Mouse (Mus musculus) thymus, adult 18-20 months (tissue): ENCODE measurements around the gene Krtap3-3.
"Not testable (repeated sequence)": the region's sequence is repeated elsewhere in the genome, so short reads cannot be mapped to it uniquely, and the experiment has no call there.

ENCODE experiments used
- DNase-seq, 2 experiments: peaks; one replicate each; pipeline ENCODE4 v3.0.0; 2022; ENCODE audit warnings: mixed read lengths in 2 of 2

Krtap3-3 gene

DNA sequence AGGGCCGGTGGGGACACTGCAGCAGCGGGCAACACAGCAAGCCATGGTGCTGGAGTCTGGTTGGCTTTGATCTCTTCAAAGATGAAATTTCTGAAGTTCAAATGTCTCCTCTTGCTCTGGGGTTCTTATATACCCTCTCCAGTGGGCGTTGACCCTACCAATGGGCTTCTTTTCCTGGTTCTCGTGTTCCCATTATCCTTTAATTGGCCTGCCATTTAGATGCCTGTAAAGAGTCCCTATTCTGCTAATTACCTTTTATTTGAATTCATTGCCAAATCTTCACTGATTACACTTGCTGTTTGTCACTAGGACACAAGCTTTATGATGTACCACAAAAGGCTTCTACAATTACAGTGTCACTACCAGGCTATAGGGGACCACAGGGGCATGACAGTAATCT, at the start of gene Krtap3-3:
TSS of gene Krtap3-3 (minus strand) at position 101 of the 400 bp plus-strand sequence.
- DNase-seq = no peak

DNA sequence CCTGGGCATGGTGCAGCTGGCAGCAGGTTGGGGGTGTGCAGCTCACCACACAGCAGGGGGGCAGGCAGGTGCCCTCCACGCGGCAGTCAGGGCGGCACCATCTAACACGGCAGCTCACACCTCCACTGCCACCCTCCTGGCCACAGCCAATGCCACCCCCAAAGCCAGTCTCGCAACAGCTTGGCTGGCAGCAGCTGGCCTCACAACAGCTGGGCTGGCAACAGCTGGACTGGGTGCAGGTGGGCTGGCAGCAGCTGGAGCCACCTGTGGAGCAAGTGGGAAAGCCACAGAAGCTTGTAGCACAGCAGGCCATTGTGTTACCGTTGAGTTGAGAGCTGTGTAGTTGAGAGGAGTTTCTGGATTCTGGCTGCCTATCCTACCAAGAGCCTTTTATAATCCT, 47.1 kb upstream of the Krtap3-3 start, which contains the start of gene Krtap9-3:
TSS of gene Krtap9-3 (minus strand) at position 364 of the 400 bp plus-strand sequence.
- DNase-seq = not testable (repeated sequence)

DNA sequence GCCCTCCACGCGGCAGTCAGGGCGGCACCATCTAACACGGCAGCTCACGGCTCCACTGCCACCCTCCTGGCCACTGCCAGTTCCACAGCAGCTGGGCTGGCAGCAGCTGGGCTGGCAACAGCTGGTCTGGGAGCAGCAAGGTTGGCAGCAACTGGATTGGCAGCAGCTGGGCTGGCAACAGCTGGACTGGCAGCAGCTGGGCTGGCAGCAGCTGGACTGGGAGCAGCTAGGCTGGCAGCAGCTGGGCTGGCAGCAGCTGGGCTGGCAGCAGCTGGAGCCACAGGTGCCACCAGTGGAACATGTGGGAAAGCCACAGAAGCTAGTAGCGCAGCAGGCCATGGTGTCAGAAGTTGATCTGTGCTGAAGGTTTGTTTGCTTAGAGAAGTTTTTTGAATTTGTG, 40.3 kb upstream of the Krtap3-3 start, which contains the start of gene Krtap1-3:
TSS of gene Krtap1-3 (minus strand) at position 359 of the 400 bp plus-strand sequence.
- no peak for DNase-seq

DNA sequence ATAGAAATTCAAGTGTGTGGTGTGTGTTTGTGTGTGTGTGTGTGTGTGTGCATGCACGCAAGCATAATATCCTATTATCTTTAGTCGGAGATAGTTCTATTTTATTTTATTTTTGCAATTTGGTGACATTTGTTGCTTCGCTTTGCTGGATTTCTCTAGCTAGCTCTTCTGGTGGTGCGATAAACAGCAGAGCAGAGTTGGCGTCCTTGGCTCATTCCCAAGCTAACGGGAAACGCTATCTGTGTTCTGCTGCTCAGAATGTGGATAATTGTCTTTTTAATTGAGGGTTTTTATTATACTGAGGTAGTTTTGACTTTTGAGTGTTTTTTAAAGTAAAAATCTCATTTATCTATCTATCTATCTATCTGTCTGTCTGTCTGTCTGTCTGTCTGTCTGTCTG, 34.4 kb upstream of the Krtap3-3 start:
- DNase-seq = no peak

DNA sequence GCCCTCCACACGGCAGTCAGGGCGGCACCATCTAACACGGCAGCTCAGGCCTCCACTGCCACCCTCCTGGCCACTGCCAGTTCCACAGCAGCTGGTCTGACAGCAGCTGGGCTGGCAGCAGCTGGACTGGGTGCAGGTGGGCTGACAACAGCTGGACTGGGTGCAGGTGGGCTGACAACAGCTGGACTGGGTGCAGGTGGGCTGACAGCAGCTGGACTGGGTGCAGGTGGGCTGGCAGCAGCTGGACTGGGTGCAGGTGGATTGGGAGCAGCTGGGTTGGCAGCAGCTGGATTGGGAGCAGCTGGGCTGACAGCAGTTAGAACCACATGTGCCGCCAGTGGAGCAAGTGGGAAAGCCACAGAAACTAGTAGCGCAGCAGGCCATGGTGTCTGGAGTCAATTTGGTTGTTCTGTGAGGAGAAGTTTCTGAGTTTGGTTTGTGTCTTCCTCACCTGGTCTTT, 32.6 kb upstream of the Krtap3-3 start, which contains the start of gene Krtap1-4:
TSS of gene Krtap1-4 (minus strand) at position 410 of the 460 bp plus-strand sequence.
- no peak for DNase-seq

DNA sequence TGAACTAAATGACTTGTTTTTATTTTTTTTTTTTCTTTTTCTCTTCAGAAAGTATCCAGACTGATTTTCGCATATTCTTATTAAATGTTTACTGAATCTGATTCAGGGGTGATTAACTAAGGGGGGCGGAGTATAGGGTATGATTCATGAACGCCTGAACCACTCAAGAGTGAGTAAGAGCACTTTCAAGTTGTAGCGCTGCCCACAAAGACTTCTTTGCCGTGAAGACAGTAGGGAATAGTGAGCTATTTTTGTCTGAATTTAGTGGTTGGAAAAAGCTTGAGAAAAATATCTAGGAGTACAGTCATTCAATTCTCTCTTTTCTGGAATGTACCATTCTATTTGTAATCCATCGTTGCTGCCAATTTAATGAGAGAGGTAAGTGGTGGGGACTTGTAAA, 30.9 kb upstream of the Krtap3-3 start:
- DNase-seq = no peak

DNA sequence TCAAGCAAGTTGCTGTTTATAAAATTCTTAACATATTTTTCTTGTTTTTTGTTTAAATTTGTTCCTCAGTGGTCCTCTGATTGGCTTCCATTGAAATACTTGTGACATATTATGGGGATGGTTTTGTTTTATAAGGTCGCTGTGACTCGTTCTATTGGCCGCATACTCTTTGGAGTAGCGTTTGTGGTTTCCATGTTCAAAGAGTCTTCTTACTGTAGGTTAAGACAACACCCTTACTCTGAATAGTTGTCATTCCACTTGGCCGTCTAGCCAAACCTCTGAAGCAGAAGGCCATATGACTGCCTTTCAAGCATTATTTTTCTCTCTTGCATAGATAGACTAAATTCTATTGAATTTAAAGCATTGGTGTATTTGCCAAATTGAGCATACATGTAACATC, 30.4 kb upstream of the Krtap3-3 start:
- no peak for DNase-seq

DNA sequence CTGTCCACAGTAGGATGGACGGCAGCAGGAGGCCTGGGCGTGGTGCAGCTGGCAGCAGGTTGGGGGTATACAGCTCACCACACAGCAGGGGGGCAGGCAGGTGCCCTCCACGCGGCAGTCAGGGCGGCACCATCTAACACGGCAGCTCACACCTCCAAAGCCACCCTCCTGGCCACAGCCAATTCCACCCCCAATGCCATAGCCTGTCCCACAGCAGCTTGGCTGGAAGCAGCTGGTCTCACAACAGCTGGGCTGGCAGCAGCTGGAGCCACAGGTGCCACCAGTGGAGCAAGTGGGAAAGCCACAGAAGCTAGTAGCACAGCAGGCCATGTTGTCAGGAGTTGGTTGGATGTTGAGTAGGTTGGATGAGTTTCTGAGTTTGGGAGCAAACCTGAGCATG, 30.0 kb upstream of the Krtap3-3 start, which contains the start of gene Krtap1-5:
TSS of gene Krtap1-5 (minus strand) at position 381 of the 400 bp plus-strand sequence.
- no peak for DNase-seq

DNA sequence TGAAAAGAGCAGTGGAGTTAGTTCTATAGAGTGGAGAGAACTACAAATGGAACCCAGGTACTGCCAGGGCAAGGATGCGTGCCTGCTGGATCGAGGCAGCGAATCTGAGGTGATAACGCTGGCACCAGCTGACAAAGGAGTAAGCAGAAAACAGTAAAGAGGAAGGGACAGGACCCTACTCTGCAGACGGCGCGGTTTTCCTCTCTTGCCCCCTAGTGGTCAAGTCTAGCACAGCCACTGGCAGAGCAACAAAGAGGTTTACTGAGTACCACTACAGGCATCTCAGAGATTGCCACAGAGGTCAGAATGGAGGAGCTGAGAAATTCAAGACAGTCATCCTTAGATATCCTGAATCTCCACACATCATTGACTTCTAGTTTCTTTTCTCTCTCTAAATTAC, 23.4 kb upstream of the Krtap3-3 start:
- peak; percentile 11 to 16 for DNase-seq

DNA sequence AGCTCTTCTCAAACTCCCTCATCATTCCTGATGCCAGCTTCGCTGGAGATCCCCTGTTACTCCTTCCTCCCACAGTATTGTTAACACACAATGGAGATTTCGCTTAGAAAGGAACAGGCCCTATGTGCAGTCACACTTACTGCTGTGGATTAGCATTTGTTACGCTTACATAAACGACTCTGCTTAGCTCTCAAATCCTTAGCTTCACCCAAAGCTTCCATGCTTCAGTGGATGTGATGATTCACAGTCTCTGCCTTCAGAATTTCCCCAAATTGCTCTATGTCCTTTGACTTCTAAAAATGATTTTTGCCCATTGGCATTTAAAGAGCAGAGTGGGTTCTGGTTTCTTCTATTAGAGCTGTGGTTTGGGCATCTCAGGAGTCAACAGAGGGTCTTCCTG, 22.5 kb upstream of the Krtap3-3 start:
- no peak for DNase-seq

DNA sequence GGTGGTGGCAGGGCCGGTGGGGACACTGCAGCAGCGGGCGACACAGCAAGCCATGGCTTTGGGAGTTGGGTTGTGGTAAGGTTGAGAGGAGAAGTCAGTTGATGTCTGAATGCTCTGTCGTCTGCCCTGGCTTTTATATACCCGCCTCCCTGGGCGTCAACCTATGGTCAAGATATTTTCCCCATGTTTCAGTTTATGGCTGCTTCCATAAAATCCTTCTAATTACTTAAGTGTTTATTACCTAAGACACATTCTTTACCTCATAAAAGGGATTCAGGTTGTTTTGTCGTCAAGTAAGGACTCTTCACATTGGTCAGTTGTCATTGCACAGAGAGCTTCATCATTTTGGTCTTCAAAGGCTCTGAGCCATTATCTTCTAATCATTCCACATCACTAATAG, 15.9 kb upstream of the Krtap3-3 start, which contains the start of gene Krtap3-1:
TSS of gene Krtap3-1 (minus strand) at position 101 of the 400 bp plus-strand sequence.
- no peak for DNase-seq

DNA sequence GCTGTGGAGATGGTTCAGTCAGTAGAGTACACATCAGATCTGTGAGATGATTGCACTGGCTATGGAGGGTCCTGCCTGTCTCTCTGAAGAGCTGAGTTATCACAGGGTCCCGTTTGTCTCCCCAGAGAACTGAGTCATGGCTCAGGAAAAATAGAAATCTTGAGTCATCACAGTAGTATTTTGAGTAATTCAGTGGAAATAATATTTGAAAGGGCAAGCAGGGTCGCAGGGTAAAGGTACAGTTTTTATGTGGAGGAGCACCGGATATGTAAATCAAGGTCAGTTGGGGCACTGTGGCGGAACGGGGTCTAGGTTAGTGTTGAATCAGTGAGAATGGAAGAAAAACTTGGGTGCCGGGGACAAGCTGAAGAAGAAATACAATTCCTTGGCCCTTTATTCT, 11.9 kb upstream of the Krtap3-3 start:
- DNase-seq = no peak

DNA sequence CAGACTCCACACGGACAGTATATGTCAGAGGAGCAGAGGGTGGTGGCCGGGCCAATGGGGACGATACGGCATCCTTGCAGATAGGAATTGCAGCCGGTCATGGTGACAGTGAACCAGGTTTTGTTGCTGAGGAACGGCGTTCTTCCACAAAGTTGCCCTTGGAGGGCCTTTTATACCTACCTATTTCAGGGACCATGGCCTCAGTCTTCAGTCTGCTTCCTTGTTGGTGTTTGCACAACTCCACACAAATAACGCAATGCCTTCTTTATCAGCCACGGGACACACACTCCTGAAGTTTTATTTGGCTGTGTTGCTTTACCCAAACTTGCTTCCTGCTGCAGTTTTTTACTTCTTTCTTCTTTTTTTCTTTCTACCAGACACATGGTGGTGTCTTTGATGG, 8.7 kb upstream of the Krtap3-3 start, which contains the start of gene Gm11939:
TSS of gene Gm11939 (minus strand) at position 101 of the 400 bp plus-strand sequence.
- DNase-seq = no peak

DNA sequence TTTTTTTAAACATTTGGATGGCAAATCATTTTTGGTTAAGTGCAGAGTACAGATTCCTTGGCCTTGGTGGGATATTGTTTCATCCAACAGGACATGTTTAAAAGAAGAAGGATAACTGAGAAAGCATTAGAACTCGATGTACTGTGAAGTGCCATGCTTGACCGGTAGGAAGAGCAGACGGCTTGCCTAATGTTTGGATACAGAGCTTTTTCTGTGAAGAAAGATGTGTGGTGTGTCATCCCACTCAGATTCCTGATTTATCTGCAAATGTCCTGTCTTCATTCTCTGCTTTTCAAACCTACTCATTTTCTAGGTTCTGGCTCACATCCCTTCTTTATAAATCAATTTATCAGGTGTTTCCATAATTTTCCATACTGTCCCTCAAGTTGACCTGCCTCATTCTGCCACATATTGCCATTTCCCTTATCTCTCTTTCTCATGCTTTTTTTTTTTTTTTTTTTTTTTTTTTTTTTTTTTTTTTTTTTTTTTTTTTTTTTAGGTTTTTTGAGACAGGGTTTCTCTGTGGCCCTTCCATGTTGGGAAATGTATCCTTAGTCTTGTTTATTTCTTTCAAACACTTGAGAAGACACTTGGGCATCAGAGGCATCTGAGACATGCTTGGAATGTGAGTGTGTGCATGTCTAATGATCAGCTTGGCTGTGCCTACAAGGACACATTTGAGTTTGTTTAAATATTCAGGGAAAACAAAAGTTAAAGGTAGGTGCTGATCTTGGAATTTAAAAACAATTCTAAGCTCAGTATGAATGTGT, 7.5 kb upstream of the Krtap3-3 start:
- DNase-seq = no peak

DNA sequence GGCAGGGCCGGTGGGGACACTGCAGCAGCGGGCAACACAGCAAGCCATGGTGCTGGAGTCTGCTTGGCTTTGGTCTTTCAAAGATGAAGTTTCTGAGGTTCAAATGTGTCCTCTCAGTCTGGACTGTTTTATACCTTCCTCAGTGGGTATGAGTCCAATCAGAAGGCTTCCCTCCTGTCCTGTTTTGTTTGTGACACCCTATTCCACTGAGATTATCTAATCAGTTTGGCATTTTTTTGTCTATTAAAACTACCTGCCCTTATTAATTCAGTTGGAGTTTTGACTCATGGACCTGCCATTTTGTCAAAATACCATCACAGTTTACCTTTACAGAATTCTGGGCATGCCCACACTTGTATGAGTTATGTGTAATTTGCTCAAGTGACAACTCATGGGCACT, 6.1 kb upstream of the Krtap3-3 start, which contains the start of gene Krtap3-2:
TSS of gene Krtap3-2 (minus strand) at position 101 of the 400 bp plus-strand sequence.
- no peak for DNase-seq

DNA sequence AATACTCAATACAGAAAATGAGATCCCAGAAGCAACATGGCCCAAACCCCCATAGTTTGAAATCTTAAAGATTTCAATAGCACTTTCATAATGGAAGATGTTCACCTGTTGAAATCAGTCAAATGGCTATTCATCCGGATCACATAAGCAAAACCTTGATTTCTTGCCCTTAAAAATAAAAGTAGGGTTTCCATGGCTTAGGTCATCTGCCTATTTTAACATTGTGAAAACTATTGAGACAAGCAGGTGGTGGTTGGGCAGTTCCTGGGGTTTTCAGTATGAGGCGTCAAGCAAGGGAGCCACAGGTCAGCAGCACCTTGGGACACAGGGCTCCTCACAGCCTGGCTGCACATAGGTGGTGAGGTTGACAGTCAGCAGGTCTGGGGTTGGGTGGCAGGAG, 5.5 kb upstream of the Krtap3-3 start:
- no peak for DNase-seq

DNA sequence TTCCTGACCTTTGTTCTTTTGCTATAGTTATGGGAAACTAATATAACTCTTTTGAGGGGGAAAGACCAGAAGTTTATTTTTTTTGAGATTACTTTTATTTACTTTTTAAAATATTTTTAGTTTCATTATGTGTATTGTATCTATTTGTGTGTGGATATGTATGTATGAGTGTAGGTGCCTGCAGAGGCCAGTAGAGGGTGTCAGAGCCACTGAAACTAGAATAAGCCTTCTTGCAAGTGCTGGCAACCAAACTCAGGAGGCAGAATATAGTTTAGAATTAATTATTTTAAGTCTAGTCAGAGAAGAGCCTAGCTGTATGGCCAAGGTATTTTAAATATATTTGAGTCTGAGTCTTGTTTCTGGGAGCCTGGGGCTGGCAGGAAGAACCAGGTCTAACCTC, 2.8 kb downstream of the Krtap3-3 start:
- DNase-seq = no peak

DNA sequence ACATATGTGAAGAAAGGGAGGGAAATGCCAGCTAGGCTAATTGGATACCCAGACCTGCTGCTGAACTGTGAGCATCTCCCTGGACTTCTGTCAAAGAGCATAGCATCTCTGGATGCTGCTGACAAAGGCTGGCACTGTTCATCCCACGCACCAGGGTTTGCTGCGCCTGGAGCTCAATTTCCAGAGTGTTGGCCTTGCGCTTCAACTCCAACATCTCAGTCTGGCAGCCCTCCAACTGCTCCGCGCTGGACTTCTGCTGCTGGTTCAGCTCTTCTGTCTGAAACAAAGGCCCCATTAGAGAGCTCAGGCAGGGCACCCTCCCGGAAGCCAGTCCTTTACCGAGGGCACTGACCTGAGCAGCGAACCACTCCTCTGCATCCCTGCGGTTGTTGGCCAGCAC, 10.9 kb downstream of the Krtap3-3 start:
- DNase-seq = no peak

DNA sequence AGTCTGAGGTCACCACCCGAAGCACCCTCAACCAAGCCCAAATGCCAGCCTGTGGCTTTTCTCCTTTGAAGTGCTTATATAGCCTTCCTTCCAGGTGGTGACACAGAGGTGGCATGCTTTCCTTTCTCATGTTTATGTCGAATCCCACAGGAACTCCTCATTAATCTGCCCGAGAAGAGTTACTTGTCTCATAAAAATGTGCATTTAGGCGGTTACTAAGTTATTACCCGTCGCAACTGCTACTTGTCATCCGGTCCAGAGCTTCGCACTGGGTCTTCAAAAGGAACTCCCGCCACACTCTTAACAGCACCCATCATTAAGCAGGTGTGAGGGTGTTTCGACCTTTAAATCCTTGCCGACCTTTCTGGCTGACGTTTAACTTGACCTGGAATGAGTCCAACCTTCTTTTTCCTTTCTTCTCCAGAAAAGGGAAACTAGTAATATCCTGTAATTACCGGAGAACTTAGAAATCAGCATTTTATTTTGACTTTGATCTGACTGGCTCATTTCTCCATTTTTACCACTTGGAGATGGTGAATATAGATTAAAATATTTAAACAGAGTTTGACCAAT, 29.3 kb downstream of the Krtap3-3 start, which contains the start of gene Krt39:
TSS of gene Krt39 (minus strand) at position 51 of the 573 bp plus-strand sequence.
- DNase-seq = no peak

DNA sequence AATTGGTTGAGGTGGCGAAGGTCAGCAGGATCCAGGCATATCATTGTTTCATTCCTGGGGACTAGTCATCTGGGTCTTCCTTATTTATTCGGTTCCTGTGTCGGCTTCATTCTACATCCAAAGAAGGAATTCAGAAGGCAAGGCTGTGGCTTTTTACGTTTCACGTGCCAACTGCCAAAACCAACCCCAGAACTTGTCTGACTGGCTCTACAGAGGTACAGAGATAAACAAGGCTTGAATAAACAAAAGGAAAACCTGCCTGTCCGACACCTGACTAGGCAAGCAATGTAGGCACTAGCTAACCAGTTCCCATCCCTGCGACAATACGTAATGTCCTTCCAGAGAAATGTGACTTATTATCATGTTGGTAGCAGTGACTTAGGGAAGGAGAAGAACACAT, 36.6 kb downstream of the Krtap3-3 start:
- no peak for DNase-seq
